Mouse (Mus musculus) neural tube, embryonic 13.5 days (tissue): ENCODE measurements around the gene Cfd. TPM values are rescaled to one million over a fixed set of nuclear protein-coding genes. Genes with fewer than 3 reads are reported as not detected.

Experiments used
- ATAC-seq: fragments of 200-750 bp; cut with Nextera tagmentation; 2 replicates; pipeline ENCODE4 v1.8.0; 2017; ENCODE audit warnings: low read depth, mild to moderate bottlenecking, moderate TSS enrichment, moderate library complexity
- H3K27ac ChIP-seq: fragments of 300-500 bp; sonication (generic); replicated peaks from 2 replicates; pipeline ENCODE4 v1.5.1; 2015; ENCODE audit warnings: moderate library complexity, mild to moderate bottlenecking, inconsistent platforms
- H3K27me3 ChIP-seq: fragments of 300-500 bp; sonication (generic); 2 replicates; pipeline ENCODE4 v1.6.1; 2015; ENCODE audit warnings: mild to moderate bottlenecking, inconsistent platforms
- H3K36me3 ChIP-seq: fragments of 300-500 bp; sonication (generic); 2 replicates; pipeline ENCODE4 v1.6.1; 2015; ENCODE audit warnings: mild to moderate bottlenecking, inconsistent platforms
- H3K4me1 ChIP-seq: fragments of 300-500 bp; sonication (generic); replicated peaks from 2 replicates; pipeline ENCODE4 v1.6.1; 2015; ENCODE audit warnings: inconsistent platforms
- H3K4me2 ChIP-seq: fragments of 300-500 bp; sonication (generic); 2 replicates; pipeline ENCODE4 v1.6.1; 2015; ENCODE audit warnings: inconsistent platforms, mild to moderate bottlenecking, moderate library complexity
- H3K4me3 ChIP-seq: fragments of 300-500 bp; sonication (generic); 2 replicates; pipeline ENCODE4 v1.5.1; 2015; ENCODE audit warnings: mild to moderate bottlenecking, inconsistent platforms
- H3K9ac ChIP-seq: fragments of 300-500 bp; sonication (generic); 2 replicates; pipeline ENCODE4 v1.6.1; 2015; ENCODE audit warnings: moderate library complexity, mild to moderate bottlenecking, inconsistent platforms
- H3K9me3 ChIP-seq: fragments of 300-500 bp; sonication (generic); 2 replicates; pipeline ENCODE4 v1.6.1; 2016; ENCODE audit warnings: inconsistent platforms
- WGBS: fragments of 180-500 bp; shearing (Covaris S2); methylation state at CpG from one replicate; pipeline ENCODE4 v1.1.7; 2015; 5-methylcytosine and 5-hydroxymethylcytosine counted together
- polyA plus RNA-seq: library from polyadenylated mRNA; unstranded; fragments of >200 nt; fragmentation: Nextera tagmentation; extraction: Ambion mirVana; gene quantifications from 2 replicates; pipeline ENCODE4 v1.2.1, GENCODE M21; 2015

The Cfd gene
- polyA plus RNA-seq, 1 experiment from 2014 or later: not detected

- Histone ChIP-seq H3K9me3 (no peaks in the 10 kb centered on the region), H3K4me2 (peak overlapping the region; percentile 97), H3K4me1 (peaks cover 45% of the 10 kb centered on the region), H3K36me3 (peaks cover 16% of the 10 kb centered on the region), H3K27me3 (peaks cover 39% of the 10 kb centered on the region), H3K9ac (peak overlapping the region; percentile 97), H3K4me3 (peak overlapping the region; percentile 84), H3K27ac (peak overlapping the region; percentile 85)
- WGBS: 11% methylated on average over 8 of the region's 8 CpGs
- ATAC-seq: no peak
These were observed 25.4 kb downstream of the Cfd start for GRCm38 (mm10) chr10:79916081-79916480.

GRCm38 (mm10) chr10:79916808-79917531 is 26.3 kb downstream of the Cfd start, which contains the start of gene Kiss1r:
Gene Kiss1r (plus strand): TSS chr10:79916971.
- Histone ChIP-seq H3K27ac (peak within 1 kb of the TSS; percentile 85), H3K4me3 (peak within 1 kb of the TSS; percentile 84), H3K9ac (peak within 1 kb of the TSS; percentile 97), H3K36me3 (peaks cover 7% of the 10 kb centered on the region), H3K4me1 (peaks cover 54% of the 10 kb centered on the region), H3K27me3 (peaks cover 48% of the 10 kb centered on the region), H3K9me3 (no peaks in the 10 kb centered on the region), H3K4me2 (peak within 1 kb of the TSS; percentile 97)
- peak; percentile 81 for ATAC-seq
- 2% methylated on average over 42 of the region's 42 CpGs for WGBS

- Histone ChIP-seq H3K9me3 (no peaks in the 10 kb centered on the region), H3K4me3 (peak overlapping the region; percentile 84), H3K27me3 (peaks cover 55% of the 10 kb centered on the region), H3K4me1 (peaks cover 54% of the 10 kb centered on the region), H3K27ac (no peak overlapping the region), H3K4me2 (peak overlapping the region; percentile 97), H3K36me3 (peaks cover under 1% of the 10 kb centered on the region; the same call in 1 of the 2 replicates), H3K9ac (peak overlapping the region; percentile 97; the same call in 1 of the 2 replicates)
- 61% methylated on average over 5 of the region's 5 CpGs for WGBS
- ATAC-seq: no peak
These were observed 27.0 kb downstream of the Cfd start for GRCm38 (mm10) chr10:79917532-79918100.

GRCm38 (mm10) chr10:79918231-79919078 is 27.8 kb downstream of the Cfd start:
- Histone ChIP-seq H3K4me1 (peaks cover 54% of the 10 kb centered on the region), H3K4me2 (peak overlapping the region; percentile 4; the same call in 1 of the 2 replicates), H3K27ac (no peak overlapping the region), H3K9ac (no peak overlapping the region), H3K4me3 (peak overlapping the region; percentile 6; the same call in 1 of the 2 replicates), H3K36me3 (no peaks in the 10 kb centered on the region), H3K9me3 (no peaks in the 10 kb centered on the region), H3K27me3 (peaks cover 63% of the 10 kb centered on the region)
- WGBS: 3% methylated on average over 35 of the region's 35 CpGs
- ATAC-seq: no peak

- H3K4me1 ChIP-seq: peaks cover 47% of the 10 kb centered on the region
- no peak for ATAC-seq
- 3% methylated on average over 21 of the region's 21 CpGs for WGBS
- H3K4me2 ChIP-seq: no peak overlapping the region; the same call in 1 of the 2 replicates
- H3K9ac ChIP-seq: 0 out of 2 replicates have a peak overlapping the region, but pooled peaks have one; percentile 38
- H3K36me3 ChIP-seq: no peaks in the 10 kb centered on the region
- peaks cover 72% of the 10 kb centered on the region for H3K27me3 ChIP-seq
- no peak overlapping the region for H3K27ac ChIP-seq
- H3K9me3 ChIP-seq: no peaks in the 10 kb centered on the region
- no peak overlapping the region for H3K4me3 ChIP-seq
These were observed 28.7 kb downstream of the Cfd start for GRCm38 (mm10) chr10:79919251-79919849.

GRCm38 (mm10) chr10:79920056-79920890 is 29.6 kb downstream of the Cfd start:
- Histone ChIP-seq H3K9me3 (no peaks in the 10 kb centered on the region), H3K4me2 (peak overlapping the region; percentile 51), H3K9ac (no peak overlapping the region), H3K36me3 (no peaks in the 10 kb centered on the region), H3K27ac (no peak overlapping the region), H3K27me3 (peaks cover 72% of the 10 kb centered on the region), H3K4me1 (peaks cover 38% of the 10 kb centered on the region), H3K4me3 (peak overlapping the region; percentile 27)
- no peak for ATAC-seq
- WGBS: 15% methylated on average over 26 of the region's 26 CpGs

GRCm38 (mm10) chr10:79920958-79921535 is 30.4 kb downstream of the Cfd start, which contains the start of gene R3hdm4:
Gene R3hdm4 (minus strand): TSS chr10:79921208.
- peak within 1 kb of the TSS; percentile 51 for H3K4me2 ChIP-seq
- H3K4me3 ChIP-seq: peak within 1 kb of the TSS; percentile 27
- no peaks in the 10 kb centered on the region for H3K9me3 ChIP-seq
- peaks cover 72% of the 10 kb centered on the region for H3K27me3 ChIP-seq
- H3K9ac ChIP-seq: peak within 1 kb of the TSS; percentile 60
- no peak for ATAC-seq
- 3% methylated on average over 41 of the region's 41 CpGs for WGBS
- H3K27ac ChIP-seq: no peak within 1 kb of the TSS
- H3K36me3 ChIP-seq: no peaks in the 10 kb centered on the region
- peaks cover 37% of the 10 kb centered on the region for H3K4me1 ChIP-seq

- ATAC-seq: no peak
- peak overlapping the region; percentile 51 for H3K4me2 ChIP-seq
- H3K27me3 ChIP-seq: peaks cover 72% of the 10 kb centered on the region
- no peaks in the 10 kb centered on the region for H3K36me3 ChIP-seq
- 1% methylated on average over 34 of the region's 34 CpGs for WGBS
- H3K27ac ChIP-seq: no peak overlapping the region
- peak overlapping the region; percentile 60 for H3K9ac ChIP-seq
- peak overlapping the region; percentile 27 for H3K4me3 ChIP-seq
- no peaks in the 10 kb centered on the region for H3K9me3 ChIP-seq
- peaks cover 39% of the 10 kb centered on the region for H3K4me1 ChIP-seq
These were observed 30.9 kb downstream of the Cfd start for GRCm38 (mm10) chr10:79921572-79921971.

GRCm38 (mm10) chr10:79924998-79925784 is 34.5 kb downstream of the Cfd start:
- Histone ChIP-seq H3K4me1 (peaks cover 42% of the 10 kb centered on the region), H3K9ac (0 out of 2 replicates have a peak overlapping the region, but pooled peaks have one; percentile 94), H3K27me3 (peaks cover 42% of the 10 kb centered on the region), H3K4me2 (peak overlapping the region; percentile 76), H3K36me3 (no peaks in the 10 kb centered on the region), H3K27ac (no peak overlapping the region), H3K9me3 (no peaks in the 10 kb centered on the region), H3K4me3 (peak overlapping the region; percentile 10; the same call in 1 of the 2 replicates)
- WGBS: 11% methylated on average over 29 of the region's 29 CpGs
- no peak for ATAC-seq
